Mouse (Mus musculus) CH12.LX (cell line): ENCODE measurements around the gene Tnfrsf1a. TPM values are rescaled to one million over a fixed set of nuclear protein-coding genes. Genes with fewer than 3 reads are reported as not detected.

ENCODE experiments used
- DNase-seq: peaks from one replicate; pipeline ENCODE4 v3.0.0-alpha.2; 2013; ENCODE audit errors: extremely low read depth
- H3K27ac ChIP-seq: 2 replicates; pipeline ENCODE4 v1.5.1; 2012; ENCODE audit warnings: low read depth, mild to moderate bottlenecking, control low read depth, moderate library complexity; ENCODE audit not compliant: insufficient read depth
- H3K27me3 ChIP-seq: replicated peaks from 2 replicates; pipeline ENCODE3; 2012; ENCODE audit warnings: inconsistent platforms
- H3K36me3 ChIP-seq, 2 experiments: replicated peaks in 1 of 2; 2 replicates each; pipeline versions ENCODE3 to v1.6.1; 2012; ENCODE audit warnings: inconsistent platforms in 1 of 2, low read length in 1 of 2, mild to moderate bottlenecking in 1 of 2, mixed read lengths in 1 of 2, moderate library complexity in 1 of 2; ENCODE audit not compliant: control insufficient read depth in 1 of 2, insufficient read depth in 1 of 2
- H3K4me1 ChIP-seq, 2 experiments: 2 replicates each; pipeline ENCODE4 v1.6.1; 2012; ENCODE audit warnings: inconsistent platforms in 1 of 2, moderate library complexity in 1 of 2; ENCODE audit not compliant: insufficient read depth in 2 of 2, control insufficient read depth in 1 of 2
- H3K4me2 ChIP-seq: 2 replicates; pipeline ENCODE4 v1.6.1; 2012; ENCODE audit warnings: low read depth, mild to moderate bottlenecking, control low read depth; ENCODE audit not compliant: poor library complexity, insufficient read depth, severe bottlenecking
- H3K4me3 ChIP-seq, 3 experiments: fragments of 150-350 bp in 1 of 3; sonication (generic) in 1 of 3; replicated peaks in 1 of 3; 2 replicates each; pipeline versions ENCODE3 to v1.5.1; 2011 to 2012; ENCODE audit warnings: low read depth in 2 of 3, low read length in 2 of 3, mild to moderate bottlenecking in 2 of 3, moderate library complexity in 2 of 3, control low read depth in 1 of 3, improper control_type of control experiment in 1 of 3, inconsistent platforms in 1 of 3, mixed read lengths in 1 of 3; ENCODE audit not compliant: poor library complexity in 1 of 3
- H3K79me2 ChIP-seq: replicated peaks from 2 replicates; pipeline ENCODE4 v1.6.1; 2012; ENCODE audit warnings: mild to moderate bottlenecking, moderate library complexity; ENCODE audit not compliant: control insufficient read depth, poor library complexity, insufficient read depth, severe bottlenecking; ENCODE audit errors: extremely low read depth
- H3K9ac ChIP-seq: 2 replicates; pipeline ENCODE4 v1.6.1; 2012; ENCODE audit warnings: low read depth, mild to moderate bottlenecking, control low read depth, moderate library complexity; ENCODE audit not compliant: insufficient read depth
- H3K9me3 ChIP-seq: replicated peaks from 2 replicates; pipeline ENCODE3; 2012; ENCODE audit warnings: low read length, inconsistent platforms, mixed read lengths
- CHD1 ChIP-seq: IDR thresholded peaks from 2 replicates; pipeline ENCODE4 v1.6.1; 2012; ENCODE audit warnings: low read depth, low read length, improper control_type of control experiment, inconsistent platforms
- CHD2 ChIP-seq: IDR thresholded peaks from 2 replicates; pipeline ENCODE4 v1.6.1; 2011; ENCODE audit warnings: low read length, improper control_type of control experiment
- CTCF ChIP-seq, 2 experiments: IDR thresholded peaks in 1 of 2; conservative IDR thresholded peaks in 1 of 2; 2 replicates each; pipeline ENCODE4 v1.5.1; 2011 to 2012; ENCODE audit warnings: low read depth in 2 of 2, low read length in 2 of 2, improper control_type of control experiment in 1 of 2, inconsistent platforms in 1 of 2, mild to moderate bottlenecking in 1 of 2, moderate library complexity in 1 of 2
- EP300 ChIP-seq: IDR thresholded peaks from 2 replicates; pipeline ENCODE4 v1.6.1; 2011; ENCODE audit warnings: low read length, improper control_type of control experiment
- ETS1 ChIP-seq: conservative IDR thresholded peaks from 2 replicates; pipeline ENCODE4 v1.6.1; 2012; ENCODE audit warnings: low read depth, mild to moderate bottlenecking, inconsistent platforms, low read length, improper control_type of control experiment, moderate library complexity
- HCFC1 ChIP-seq: IDR thresholded peaks from 2 replicates; pipeline ENCODE4 v1.6.1; 2012; ENCODE audit warnings: low read depth, mild to moderate bottlenecking, inconsistent platforms, low read length, improper control_type of control experiment
- KAT2A ChIP-seq: IDR thresholded peaks from 2 replicates; pipeline ENCODE4 v1.6.1; 2012; ENCODE audit warnings: low read length, improper control_type of control experiment, inconsistent platforms; ENCODE audit not compliant: insufficient replicate concordance
- MAX ChIP-seq: IDR thresholded peaks from 2 replicates; pipeline ENCODE4 v1.6.1; 2011; ENCODE audit warnings: low read length, improper control_type of control experiment
- MXI1 ChIP-seq: IDR thresholded peaks from 2 replicates; pipeline ENCODE4 v1.6.1; 2011; ENCODE audit warnings: mild to moderate bottlenecking, low read depth, low read length, improper control_type of control experiment
- MYC ChIP-seq: IDR thresholded peaks from 2 replicates; pipeline ENCODE4 v1.6.1; 2011; ENCODE audit warnings: low read depth, mild to moderate bottlenecking, improper control_type of control experiment, low read length
- NELFE ChIP-seq: IDR thresholded peaks from 2 replicates; pipeline ENCODE4 v1.6.1; 2011; ENCODE audit warnings: low read depth, low read length, improper control_type of control experiment
- NRF1 ChIP-seq: IDR thresholded peaks from 2 replicates; pipeline ENCODE4 v1.6.1; 2014; ENCODE audit warnings: low read depth, mild to moderate bottlenecking, inconsistent platforms, low read length, improper control_type of control experiment, moderate library complexity
- PAX5 ChIP-seq: IDR thresholded peaks from 2 replicates; pipeline ENCODE4 v1.6.1; 2012; ENCODE audit warnings: low read length, inconsistent platforms, mixed read lengths
- RCOR1 ChIP-seq: conservative IDR thresholded peaks from 2 replicates; pipeline ENCODE4 v1.6.1; 2012; ENCODE audit warnings: low read depth, mild to moderate bottlenecking, inconsistent platforms, low read length, improper control_type of control experiment
- SMC3 ChIP-seq: IDR thresholded peaks from 2 replicates; pipeline ENCODE4 v1.6.1; 2011; ENCODE audit warnings: low read depth, low read length, improper control_type of control experiment
- TBP ChIP-seq: conservative IDR thresholded peaks from 2 replicates; pipeline ENCODE4 v1.6.1; 2011; ENCODE audit warnings: low read depth, low read length, improper control_type of control experiment
- USF1 ChIP-seq: IDR thresholded peaks from 2 replicates; pipeline ENCODE4 v1.6.1; 2014; ENCODE audit warnings: low read depth, mild to moderate bottlenecking, inconsistent platforms, low read length, improper control_type of control experiment
- ZC3H11A ChIP-seq: IDR thresholded peaks from 2 replicates; pipeline ENCODE4 v1.6.1; 2012; ENCODE audit warnings: low read depth, mild to moderate bottlenecking, inconsistent platforms, low read length, improper control_type of control experiment
- ZMIZ1 ChIP-seq: IDR thresholded peaks from 2 replicates; pipeline ENCODE4 v1.6.1; 2012; ENCODE audit warnings: low read depth, mild to moderate bottlenecking, inconsistent platforms, low read length, improper control_type of control experiment
- dilution Hi-C: fragments of 300-500 bp; cut with MboI; formaldehyde crosslinking; loops from 2 replicates; pipeline ENCODE4 v1.14.3; 2020; ENCODE audit warnings: low sequenced_read_pairs; ENCODE audit not compliant: extremely low pct_unique_long_range_greater_than_20kb, extremely low pct_ligation_motif_present
- in situ Hi-C: fragments of 300-500 bp; cut with MboI; formaldehyde crosslinking; loops from 3 replicates; pipeline ENCODE4 v1.14.3; 2019; ENCODE audit warnings: low sequenced_read_pairs, low pct_ligation_motif_present, low pct_unique_long_range_greater_than_20kb, mixed read lengths
- polyA plus RNA-seq: library from polyadenylated mRNA; unstranded; fragments of >175 nt; gene quantifications from 2 replicates; pipeline ENCODE4 v1.2.1, GENCODE M21; 2012; ENCODE audit warnings: low read depth; ENCODE audit not compliant: insufficient read length
- total RNA-seq, 2 experiments: library from RNA; depleted of rRNA; stranded (reverse); fragments of 300-350 nt in 1 of 2; fragments of >200 nt in 1 of 2; gene quantifications; 2 replicates each; pipeline ENCODE4 v1.2.3; 2012 to 2014

Gene Tnfrsf1a
- total and polyA plus RNA-seq, 3 experiments: 0.13 TPM; not detected in 2

DNA sequence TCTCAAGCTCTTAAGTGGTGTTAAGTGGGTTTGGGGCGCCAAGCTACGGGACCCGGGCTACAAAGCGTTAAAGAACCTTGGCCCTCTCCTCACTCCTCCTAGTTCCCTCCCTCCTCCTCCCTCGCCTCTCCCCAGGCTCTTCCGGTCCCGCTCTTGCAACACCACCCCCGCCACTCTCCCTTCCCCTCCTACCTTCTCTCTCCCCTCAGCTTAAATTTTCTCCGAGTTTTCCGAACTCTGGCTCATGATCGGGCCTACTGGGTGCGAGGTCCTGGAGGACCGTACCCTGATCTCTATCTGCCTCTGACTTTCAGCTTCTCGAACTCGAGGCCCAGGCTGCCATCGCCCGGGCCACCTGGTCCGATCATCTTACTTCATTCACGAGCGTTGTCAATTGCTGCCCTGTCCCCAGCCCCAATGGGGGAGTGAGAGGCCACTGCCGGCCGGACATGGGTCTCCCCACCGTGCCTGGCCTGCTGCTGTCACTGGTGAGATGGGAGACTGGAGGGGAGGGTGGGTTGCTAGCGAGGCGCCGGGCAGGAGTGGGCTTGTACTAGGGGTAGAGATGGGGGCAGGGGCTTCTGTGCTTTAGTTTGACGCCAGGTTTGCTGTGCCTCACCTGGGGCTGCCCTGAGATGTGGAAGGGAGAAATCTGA lies 541 bp downstream of the Tnfrsf1a start:
- Histone ChIP-seq H3K4me2 (no peak overlapping the region), H3K9me3 (no peaks in the 10 kb centered on the region), H3K9ac (no peak overlapping the region), H3K27ac (no peak overlapping the region), H3K4me1 (no peaks in the 10 kb centered on the region), H3K4me3 (no peak overlapping the region), H3K27me3 (peaks cover 96% of the 10 kb centered on the region), H3K36me3 (no peaks in the 10 kb centered on the region), H3K79me2 (no peaks in the 10 kb centered on the region)
- TF ChIP-seq SMC3 (no peak), ZC3H11A (no peak), CHD1 (no peak), ETS1 (no peak), ZMIZ1 (no peak), HCFC1 (no peak), CHD2 (no peak), USF1 (no peak), NELFE (no peak)
- dilution Hi-C loops: no loop called here
- DNase-seq: no peak
- in situ Hi-C loops: no loop called here

DNA sequence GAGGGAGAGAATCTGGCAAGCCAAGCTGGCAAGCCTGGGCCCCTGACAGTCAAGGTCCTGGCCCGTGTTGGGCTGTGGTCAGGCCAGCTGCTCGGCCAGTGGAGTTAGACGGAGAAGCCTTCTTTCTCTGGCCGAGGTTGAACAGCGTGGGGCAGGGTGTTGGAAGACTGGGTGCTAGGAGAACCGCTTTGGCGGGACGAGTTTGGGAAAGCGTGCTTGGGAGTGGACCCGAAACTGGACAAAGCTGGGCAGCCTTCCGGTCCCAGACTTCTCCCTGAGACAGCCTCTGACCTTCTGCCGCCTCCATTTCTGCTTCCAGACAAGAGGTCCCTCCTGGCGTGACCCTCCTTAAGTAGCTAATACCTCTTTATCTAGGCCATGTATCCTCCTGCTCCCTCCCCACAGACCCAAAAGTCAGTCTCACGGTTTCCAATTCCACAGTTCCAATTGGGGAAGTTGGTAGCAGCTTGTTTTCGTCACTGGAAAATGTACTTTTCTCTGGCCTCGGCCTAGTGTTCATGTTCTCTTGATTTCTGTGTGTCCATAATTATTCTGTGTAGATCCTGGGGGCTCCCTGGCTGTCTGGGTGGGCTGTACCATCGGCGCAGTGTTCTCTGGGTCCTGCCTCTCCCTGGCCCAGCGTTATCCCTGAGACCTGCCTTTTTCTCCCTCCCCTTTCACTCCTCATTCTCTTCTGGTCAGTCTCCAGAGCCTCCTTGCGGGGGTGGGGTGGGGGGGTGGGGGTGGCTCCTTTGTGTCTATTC lies 1.3 kb downstream of the Tnfrsf1a start:
- H3K4me3 ChIP-seq: no peak overlapping the region
- TF ChIP-seq KAT2A (no peak), MYC (no peak), PAX5 (no peak), USF1 (no peak)
- dilution Hi-C loops: no loop called here
- no peaks in the 10 kb centered on the region for H3K79me2 ChIP-seq
- DNase-seq: no peak
- no peaks in the 10 kb centered on the region for H3K36me3 ChIP-seq
- H3K27ac ChIP-seq: no peak overlapping the region
- in situ Hi-C loops: no loop called here
- no peak overlapping the region for H3K9ac ChIP-seq
- H3K27me3 ChIP-seq: peaks cover 96% of the 10 kb centered on the region
- no peaks in the 10 kb centered on the region for H3K9me3 ChIP-seq
- no peak overlapping the region for H3K4me2 ChIP-seq
- H3K4me1 ChIP-seq: no peaks in the 10 kb centered on the region

GRCm38 (mm10) chr6:125350995-125351324 lies 1.8 kb downstream of the Tnfrsf1a start:
- Histone ChIP-seq H3K27me3 (peaks cover 96% of the 10 kb centered on the region), H3K4me2 (no peak overlapping the region), H3K9ac (no peak overlapping the region), H3K79me2 (no peaks in the 10 kb centered on the region), H3K36me3 (no peaks in the 10 kb centered on the region), H3K9me3 (no peaks in the 10 kb centered on the region), H3K4me1 (no peaks in the 10 kb centered on the region), H3K4me3 (no peak overlapping the region), H3K27ac (no peak overlapping the region)
- no peak for DNase-seq
- in situ Hi-C loops: no loop called here
- TF ChIP-seq NRF1 (no peak), RCOR1 (no peak), MAX (no peak), EP300 (no peak), MXI1 (no peak), PAX5 (no peak), CTCF (conservative IDR thresholded peaks at IDR 0.05 in 1 of 2, IDR thresholded peaks at IDR 0.05 in 1 of 2; ENCODE audit: low read depth in 2 of 2, low read length in 2 of 2) (no peak), TBP (no peak), ZC3H11A (no peak)
- dilution Hi-C loops: no loop called here
